Mouse (Mus musculus): ENCODE measurements around the gene Zfp639. TPM values are rescaled to one million over a fixed set of nuclear protein-coding genes. Genes with fewer than 3 reads are reported as not detected.

Zfp639 gene
- polyA plus RNA-seq, 1 experiment from 2014 or later, result 38.5 TPM

Other genes with a start within 250 kb of the Zfp639 start
- gene Zmat3, start 144.2 kb upstream of the Zfp639 start, polyA plus RNA-seq (2015; fragmentation: Nextera tagmentation; extraction: Ambion mirVana), result 7.5 and 7.6 TPM in 2 replicates
- 11.1 and 11.9 TPM in 2 replicates for gene Pik3ca, start 112.6 kb upstream of the Zfp639 start, polyA plus RNA-seq (2015; fragmentation: Nextera tagmentation; extraction: Ambion mirVana)
- 0.14 TPM in 1 of 2 replicates, not detected in the other for gene Kcnmb3, start 18.0 kb upstream of the Zfp639 start, polyA plus RNA-seq (2015; fragmentation: Nextera tagmentation; extraction: Ambion mirVana)
- gene Mfn1, start 19.2 kb downstream of the Zfp639 start, polyA plus RNA-seq (2015; fragmentation: Nextera tagmentation; extraction: Ambion mirVana), result 41.5 and 44.3 TPM in 2 replicates
- 114 and 118 TPM in 2 replicates for gene Gnb4, start 106.3 kb downstream of the Zfp639 start, polyA plus RNA-seq (2015; fragmentation: Nextera tagmentation; extraction: Ambion mirVana)
- gene Actl6a, start 196.0 kb downstream of the Zfp639 start, polyA plus RNA-seq (2015; fragmentation: Nextera tagmentation; extraction: Ambion mirVana), result 55.3 and 59.9 TPM in 2 replicates
- 326 and 353 TPM in 2 replicates for gene Ndufb5, start 226.7 kb downstream of the Zfp639 start, polyA plus RNA-seq (2015; fragmentation: Nextera tagmentation; extraction: Ambion mirVana)
- gene Mrpl47, start 227.3 kb downstream of the Zfp639 start, polyA plus RNA-seq (2015; fragmentation: Nextera tagmentation; extraction: Ambion mirVana), result 26.6 and 30.5 TPM in 2 replicates

All from hindbrain, embryonic 16.5 days (tissue).